Mouse (Mus musculus) thymus, adult 2 months (tissue): ENCODE measurements around the gene Npr1. TPM values are rescaled to one million over a fixed set of nuclear protein-coding genes. Genes with fewer than 3 reads are reported as not detected.

ENCODE experiments used
- DNase-seq: peaks from one replicate; pipeline ENCODE4 v3.0.0; 2021
- H3K27ac ChIP-seq: fragments of 200-500 bp; 2 replicates; pipeline ENCODE4 v1.5.1; 2012; ENCODE audit warnings: low read length, control low read depth; ENCODE audit not compliant: control insufficient read depth, insufficient read depth
- H3K27me3 ChIP-seq: fragments of 200-500 bp; 2 replicates; pipeline ENCODE4 v1.6.1; 2012; ENCODE audit warnings: mild to moderate bottlenecking, low read length, moderate library complexity, mixed read lengths; ENCODE audit not compliant: control insufficient read depth, insufficient read depth
- H3K36me3 ChIP-seq: fragments of 200-500 bp; 2 replicates; pipeline ENCODE4 v1.6.1; 2012; ENCODE audit warnings: mild to moderate bottlenecking, low read length, moderate library complexity; ENCODE audit not compliant: control insufficient read depth, insufficient read depth
- H3K4me1 ChIP-seq: fragments of 200-500 bp; replicated peaks from 2 replicates; pipeline ENCODE4 v1.6.1; 2012; ENCODE audit warnings: low read length; ENCODE audit not compliant: control insufficient read depth, insufficient read depth
- H3K4me3 ChIP-seq: fragments of 200-500 bp; 2 replicates; pipeline ENCODE4 v1.5.1; 2012; ENCODE audit warnings: mild to moderate bottlenecking, low read length, control low read depth, moderate library complexity; ENCODE audit not compliant: control insufficient read depth, insufficient read depth
- CTCF ChIP-seq: fragments of 200-500 bp; IDR thresholded peaks from 2 replicates; pipeline ENCODE4 v1.5.1; 2012; ENCODE audit warnings: mild to moderate bottlenecking, control low read depth, low read length, moderate library complexity, borderline replicate concordance; ENCODE audit not compliant: control insufficient read depth, poor library complexity, insufficient read depth; ENCODE audit errors: extremely low read depth
- POLR2A ChIP-seq: fragments of 200-500 bp; IDR thresholded peaks from 2 replicates; pipeline ENCODE4 v1.6.1; 2012; ENCODE audit warnings: mild to moderate bottlenecking, low read length, control low read depth, moderate library complexity; ENCODE audit not compliant: control insufficient read depth, poor library complexity, insufficient read depth; ENCODE audit errors: extremely low read depth
- WGBS: fragments of 180-500 bp; shearing (Covaris S2); methylation state at CpG from one replicate; pipeline ENCODE4 v1.1.7; 2018; 5-methylcytosine and 5-hydroxymethylcytosine counted together
- polyA plus RNA-seq: library from polyadenylated mRNA; depleted of rRNA; stranded (reverse); fragments of >200 nt; gene quantifications from 2 replicates; pipeline ENCODE4 v1.2.3, GENCODE M21; 2012

Gene Npr1
- polyA plus RNA-seq, 1 experiment, result 11.4 TPM

DNA sequence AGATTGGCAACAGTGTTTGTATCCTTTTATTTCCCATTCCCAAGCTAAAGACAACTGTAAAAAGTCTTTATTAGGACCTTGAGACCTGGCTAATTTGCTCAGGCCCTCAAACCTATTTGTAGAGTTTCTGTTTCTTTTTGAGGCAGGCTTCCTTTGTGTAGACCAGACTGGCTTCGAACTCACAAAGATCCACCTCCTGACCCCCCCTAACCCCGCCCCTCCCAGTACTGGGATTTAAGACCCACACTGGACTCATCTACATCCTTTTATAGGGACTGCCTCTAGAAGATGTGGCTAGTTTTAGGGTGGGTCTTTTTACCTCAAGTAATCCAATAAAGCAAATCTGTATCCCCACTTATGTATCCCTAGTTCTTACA is 44.1 kb upstream of the Npr1 start:
- WGBS, result 24% methylated on average over 2 of the region's 2 CpGs
- Histone ChIP-seq H3K27me3 (no peaks in the 10 kb centered on the region), H3K36me3 (peaks cover 23% of the 10 kb centered on the region), H3K4me1 (peaks cover 8% of the 10 kb centered on the region; the same call in 1 of the 2 replicates), H3K4me3 (no peak overlapping the region), H3K27ac (no peak overlapping the region)
- TF ChIP-seq CTCF (no peak), POLR2A (no peak)
- DNase-seq, result no peak

- under 1% methylated on average over 66 of the region's 66 CpGs for WGBS
- H3K4me1 ChIP-seq, result peaks cover 6% of the 10 kb centered on the region; the same call in 1 of the 2 replicates
- 0 out of 2 replicates have a peak, but pooled peaks have one; percentile 14 for TF ChIP-seq CTCF
- peak; percentile 53 for TF ChIP-seq POLR2A
These were observed 43.5 kb upstream of the Npr1 start, which contains the start of gene Chtop for GRCm38 (mm10) chr3:90508950-90509746. Gene Chtop (minus strand): TSS chr3:90509498.

GRCm38 (mm10) chr3:90508287-90508949 is 42.8 kb upstream of the Npr1 start:
- DNase-seq, result no peak
- H3K27ac ChIP-seq, result peak overlapping the region; percentile 19; the same call in 1 of the 2 replicates
- WGBS, result 2% methylated on average over 20 of the region's 20 CpGs
- H3K36me3 ChIP-seq, result peaks cover 36% of the 10 kb centered on the region
- H3K27me3 ChIP-seq, result no peaks in the 10 kb centered on the region
- peak overlapping the region; percentile 95 for H3K4me3 ChIP-seq
- TF ChIP-seq CTCF (0 out of 2 replicates have a peak, but pooled peaks have one; percentile 35), POLR2A (no peak)
- H3K4me1 ChIP-seq, result no peaks in the 10 kb centered on the region

More at GRCm38 (mm10) chr3:90508950-90509746, 43.5 kb upstream of the Npr1 start, which contains the start of gene Chtop:
- Histone ChIP-seq H3K4me3 (peak within 1 kb of the TSS; percentile 95), H3K36me3 (peaks cover 29% of the 10 kb centered on the region), H3K27ac (peak within 1 kb of the TSS; percentile 19; the same call in 1 of the 2 replicates), H3K27me3 (no peaks in the 10 kb centered on the region)
- peak; percentile 99 for DNase-seq

GRCm38 (mm10) chr3:90506362-90506761 is 40.7 kb upstream of the Npr1 start:
- TF ChIP-seq CTCF (no peak), POLR2A (no peak)
- Histone ChIP-seq H3K27me3 (no peaks in the 10 kb centered on the region), H3K36me3 (peaks cover 57% of the 10 kb centered on the region), H3K4me3 (no peak overlapping the region), H3K4me1 (no peaks in the 10 kb centered on the region), H3K27ac (no peak overlapping the region)
- 89% methylated on average over 3 of the region's 3 CpGs for WGBS
- no peak for DNase-seq

GRCm38 (mm10) chr3:90505216-90505615 is 39.5 kb upstream of the Npr1 start:
- H3K4me3 ChIP-seq, result no peak overlapping the region
- H3K4me1 ChIP-seq, result no peaks in the 10 kb centered on the region
- DNase-seq, result no peak
- WGBS, result 97% methylated on average over 5 of the region's 5 CpGs
- no peak overlapping the region for H3K27ac ChIP-seq
- no peaks in the 10 kb centered on the region for H3K27me3 ChIP-seq
- H3K36me3 ChIP-seq, result peaks cover 67% of the 10 kb centered on the region
- TF ChIP-seq POLR2A (no peak), CTCF (no peak)

GRCm38 (mm10) chr3:90503444-90503843 is 37.8 kb upstream of the Npr1 start:
- 95% methylated on average over 4 of the region's 4 CpGs for WGBS
- no peak for TF ChIP-seq CTCF
- TF ChIP-seq POLR2A, result no peak
- Histone ChIP-seq H3K27ac (no peak overlapping the region), H3K27me3 (no peaks in the 10 kb centered on the region), H3K36me3 (peaks cover 83% of the 10 kb centered on the region), H3K4me3 (no peak overlapping the region), H3K4me1 (no peaks in the 10 kb centered on the region)
- DNase-seq, result no peak
